Mouse (Mus musculus) lung, postnatal 14 days (tissue): ENCODE data around the gene Cyp2d22.

Experiments
- DNase-seq: peaks from one replicate; pipeline ENCODE4 v3.0.0; 2021

Cyp2d22 gene

DNA sequence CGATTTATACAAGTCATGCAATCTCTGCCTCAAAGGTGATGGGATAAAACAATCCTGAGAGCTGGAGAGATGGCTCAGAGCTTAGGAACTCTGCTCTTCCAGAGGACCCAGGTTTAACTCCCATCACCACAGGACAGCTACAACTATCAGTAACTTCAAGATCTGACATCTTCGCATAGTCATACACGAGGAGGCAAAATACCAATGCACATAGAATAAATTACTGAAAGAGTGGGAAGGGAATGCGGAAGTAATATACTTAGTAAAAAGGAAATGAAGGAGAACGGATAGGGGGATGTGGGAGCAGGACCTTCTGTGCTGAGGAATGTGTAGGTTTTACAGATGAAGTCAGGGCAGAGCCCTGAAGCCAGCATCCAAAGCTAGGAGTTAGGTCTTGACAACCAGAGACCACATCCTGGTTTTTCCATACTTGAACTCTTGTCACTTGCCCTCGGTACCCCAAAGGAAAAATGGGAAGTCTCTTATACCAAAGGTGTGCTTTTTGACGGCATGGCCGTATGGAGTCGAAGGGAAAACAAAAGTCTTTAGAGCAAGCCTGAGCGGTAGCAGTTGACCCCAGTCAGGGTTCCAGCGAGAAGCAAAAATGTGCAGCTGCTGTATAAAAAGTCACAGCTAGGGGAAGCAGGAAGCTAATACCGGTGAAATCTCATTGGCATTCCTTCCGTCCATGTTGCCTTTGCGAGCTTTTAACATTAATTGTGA, 33.3 kb downstream of the Cyp2d22 start:
- no peak for DNase-seq

DNA sequence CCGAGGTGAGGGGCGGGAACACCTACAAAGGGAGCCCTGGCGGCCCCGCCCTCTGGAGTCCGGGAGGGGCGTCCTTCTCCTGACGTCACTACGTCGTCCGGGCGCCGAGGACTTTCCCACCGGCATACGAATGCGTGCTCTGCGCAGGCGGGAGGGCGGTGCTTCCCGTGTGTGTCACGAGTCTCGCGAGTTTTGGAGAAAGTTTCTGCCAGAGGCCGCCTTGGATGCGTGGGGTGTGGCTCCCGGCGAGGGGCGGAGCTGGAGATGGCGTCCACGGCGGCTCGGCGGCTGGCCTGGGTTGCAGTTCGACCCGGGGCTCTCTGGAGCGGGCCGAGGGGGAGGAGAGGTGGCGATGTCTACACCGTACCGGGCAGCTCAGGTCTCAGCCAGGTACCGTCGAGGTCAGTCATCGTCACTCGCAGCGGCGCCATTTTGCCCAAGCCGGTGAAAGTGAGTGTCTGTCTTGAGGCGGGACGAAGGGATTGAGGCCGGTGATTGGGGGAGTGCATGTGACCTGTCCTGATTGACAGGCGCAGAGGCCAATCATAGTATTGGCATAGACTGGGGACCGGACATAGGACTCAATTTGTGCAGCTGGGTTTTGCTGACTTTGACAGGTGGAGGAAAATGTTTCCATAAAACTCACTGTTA, 34.1 kb downstream of the Cyp2d22 start:
- DNase-seq = peak; percentile 99

DNA sequence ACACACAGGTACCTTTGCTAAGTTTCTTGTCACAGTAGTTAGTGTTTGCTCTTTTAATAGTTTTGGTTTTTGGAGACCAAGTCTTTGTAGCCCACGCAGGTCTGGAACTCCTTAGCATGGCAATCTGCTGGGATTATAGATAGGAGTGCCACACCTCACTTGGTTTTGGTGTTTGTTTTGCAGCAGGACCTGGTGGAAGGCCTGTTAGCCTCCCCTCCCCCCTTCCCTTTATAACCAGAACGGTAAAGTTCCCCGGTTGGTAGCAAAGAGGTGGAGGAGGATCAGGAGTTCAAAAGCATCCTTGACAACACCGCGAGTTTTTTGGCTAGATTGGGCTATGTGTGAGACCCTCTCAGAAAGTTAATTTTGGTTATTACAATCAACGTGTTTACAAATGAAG, 35.1 kb downstream of the Cyp2d22 start:
- DNase-seq = no peak

DNA sequence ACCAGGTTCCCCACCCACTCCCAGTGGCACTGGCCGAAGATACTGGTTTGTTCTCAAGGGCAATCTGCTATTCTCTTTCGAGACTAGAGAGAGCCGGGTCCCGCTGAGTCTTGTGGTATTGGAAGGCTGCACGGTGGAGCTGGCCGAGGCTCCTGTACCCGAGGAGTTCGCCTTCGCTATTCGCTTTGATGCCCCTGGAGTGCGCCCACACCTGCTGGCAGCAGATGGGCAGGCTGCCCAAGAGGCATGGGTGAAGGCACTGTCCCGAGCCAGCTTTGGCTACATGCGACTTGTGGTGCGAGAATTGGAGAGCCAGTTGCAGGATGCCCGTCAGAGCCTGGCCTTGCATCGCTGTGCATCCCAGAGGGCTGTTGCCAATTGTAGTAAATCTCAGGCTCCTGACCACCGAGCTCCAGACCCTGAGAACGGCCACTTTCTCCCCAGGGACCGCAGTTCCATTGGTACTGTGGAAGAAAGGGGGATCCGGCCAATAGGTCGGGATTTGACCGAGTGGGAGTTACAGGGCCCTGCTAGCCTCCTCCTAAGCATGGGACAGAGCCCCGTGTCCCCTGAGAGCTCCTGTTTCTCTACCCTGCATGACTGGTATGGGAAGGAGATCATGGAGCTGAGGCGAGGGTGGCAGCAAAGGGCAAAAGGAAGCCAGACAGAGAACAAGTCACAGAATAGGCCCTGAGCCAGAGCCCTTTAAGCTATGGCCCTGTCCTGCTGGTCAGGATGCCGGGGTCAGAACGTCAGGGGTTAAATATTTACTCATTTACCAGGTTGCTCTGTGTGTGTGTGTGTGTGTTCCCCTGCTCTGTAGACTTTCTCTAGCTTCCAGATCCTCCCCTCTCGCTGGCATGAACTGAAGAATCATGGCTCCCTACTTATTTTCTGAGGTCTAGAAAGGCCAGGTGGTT, 36.4 kb downstream of the Cyp2d22 start:
- no peak for DNase-seq

DNA sequence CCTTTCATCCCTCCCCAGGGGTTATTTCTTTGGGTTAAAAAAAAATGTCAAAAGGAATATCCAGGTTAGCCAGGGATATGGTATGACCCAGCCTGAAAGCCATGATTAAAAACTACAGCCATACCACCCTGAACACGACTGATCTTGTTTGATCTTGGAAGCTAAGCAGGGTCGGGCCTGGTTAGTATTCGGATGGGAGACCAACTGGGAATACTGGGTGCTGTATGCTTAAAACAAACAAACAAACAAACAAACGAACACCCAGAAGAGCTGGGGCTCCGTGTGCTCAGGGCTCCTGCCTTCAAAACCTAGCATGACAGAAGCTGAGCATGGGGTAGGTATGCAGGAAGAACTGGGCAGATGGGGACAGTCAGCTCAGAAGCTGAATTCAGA, 37.5 kb downstream of the Cyp2d22 start:
- no peak for DNase-seq

DNA sequence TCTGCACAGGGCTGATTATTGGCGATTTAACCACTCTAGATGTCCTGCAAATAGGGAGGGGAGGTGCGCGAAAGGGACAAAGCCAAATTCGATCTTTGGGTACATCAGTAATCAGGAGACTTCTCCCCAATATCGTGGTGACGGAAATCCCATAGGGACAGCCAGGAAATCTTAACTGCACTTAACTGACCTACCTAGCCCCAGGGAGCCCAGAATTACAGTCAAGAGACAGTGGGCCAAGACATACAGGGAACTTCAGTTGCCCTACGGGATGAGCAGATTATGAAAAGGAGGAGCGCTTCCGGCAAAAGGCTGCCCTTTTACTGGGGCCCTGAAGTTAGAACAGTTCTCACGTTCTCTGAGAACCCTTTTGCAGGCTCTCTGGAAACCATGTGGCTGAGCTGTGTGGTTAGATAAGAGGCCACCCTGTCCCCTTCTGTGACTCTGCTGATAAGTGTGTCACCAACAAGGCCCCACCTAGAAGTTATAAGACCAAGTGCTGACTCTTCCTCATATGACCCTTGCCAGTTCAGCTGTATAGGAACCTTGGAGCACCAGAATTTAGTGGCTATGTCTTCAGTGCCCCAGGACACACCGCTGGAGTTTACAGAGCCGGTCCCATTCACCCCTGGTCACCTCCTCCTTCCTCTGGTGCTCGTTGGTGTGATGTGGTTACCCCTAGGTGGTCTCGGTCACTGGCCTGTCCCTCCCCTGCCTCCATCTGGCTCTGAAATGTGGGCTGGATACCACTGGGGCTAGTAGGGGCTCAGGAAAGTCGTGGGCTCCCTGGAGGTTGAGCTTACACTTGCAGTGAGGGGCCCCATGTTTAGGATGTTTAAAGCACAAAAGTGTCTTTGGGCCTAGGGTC, 38.2 kb downstream of the Cyp2d22 start:
- DNase-seq = no peak

DNA sequence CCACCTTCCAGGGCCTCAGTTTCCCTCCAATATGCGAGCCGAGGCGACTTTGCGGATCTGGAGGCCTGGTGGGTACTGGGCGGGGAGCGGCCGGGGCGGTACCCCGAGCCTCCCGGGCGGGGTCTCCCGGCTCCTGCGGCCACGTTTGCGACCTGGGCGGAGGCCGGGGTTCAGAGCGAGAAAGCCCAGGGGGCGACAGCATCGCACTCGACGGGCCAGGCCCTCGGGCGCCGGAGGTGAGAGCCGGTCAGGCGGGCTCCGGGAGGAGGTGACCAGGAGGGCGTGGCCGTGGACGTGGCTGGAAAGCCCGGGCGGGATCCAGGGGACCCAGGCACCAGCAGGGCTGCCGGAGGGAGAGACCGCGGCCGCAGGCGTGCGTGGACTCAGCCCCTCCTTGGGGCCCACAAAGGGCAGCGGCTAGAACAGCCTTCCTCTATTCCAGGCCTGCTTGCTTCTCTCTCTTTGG, 39.0 kb downstream of the Cyp2d22 start:
- DNase-seq = peak; percentile 63

DNA sequence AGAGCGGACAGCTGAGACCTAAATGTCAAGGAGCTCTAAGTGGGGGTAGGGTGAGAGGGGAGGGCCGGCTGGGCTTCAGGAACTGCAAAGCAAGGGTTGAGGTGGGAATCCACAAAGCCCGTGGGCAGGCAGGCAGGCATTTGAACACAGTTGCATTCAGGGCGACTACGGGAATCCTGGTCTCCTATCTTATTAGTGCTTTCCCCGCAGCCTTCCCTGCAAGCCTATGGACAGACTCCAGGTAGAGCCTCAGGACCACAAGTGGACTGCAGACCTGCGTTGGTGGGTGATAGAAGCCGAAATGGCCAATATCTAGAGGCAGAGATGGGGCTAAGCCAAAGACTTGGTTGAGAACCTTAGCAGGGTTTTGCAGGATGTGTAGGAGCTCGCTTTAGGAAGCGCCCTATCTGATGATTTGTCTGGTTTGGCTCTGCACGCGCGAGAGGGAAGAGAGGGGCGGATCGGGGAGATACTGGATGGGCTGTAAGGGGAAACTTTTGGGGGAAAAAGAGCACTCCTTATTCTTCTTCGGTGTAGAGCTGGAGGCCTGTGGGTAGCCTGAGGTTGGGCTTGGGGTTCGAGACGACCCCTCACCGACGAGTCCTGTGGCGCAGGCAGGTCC, 39.5 kb downstream of the Cyp2d22 start:
- no peak for DNase-seq

DNA sequence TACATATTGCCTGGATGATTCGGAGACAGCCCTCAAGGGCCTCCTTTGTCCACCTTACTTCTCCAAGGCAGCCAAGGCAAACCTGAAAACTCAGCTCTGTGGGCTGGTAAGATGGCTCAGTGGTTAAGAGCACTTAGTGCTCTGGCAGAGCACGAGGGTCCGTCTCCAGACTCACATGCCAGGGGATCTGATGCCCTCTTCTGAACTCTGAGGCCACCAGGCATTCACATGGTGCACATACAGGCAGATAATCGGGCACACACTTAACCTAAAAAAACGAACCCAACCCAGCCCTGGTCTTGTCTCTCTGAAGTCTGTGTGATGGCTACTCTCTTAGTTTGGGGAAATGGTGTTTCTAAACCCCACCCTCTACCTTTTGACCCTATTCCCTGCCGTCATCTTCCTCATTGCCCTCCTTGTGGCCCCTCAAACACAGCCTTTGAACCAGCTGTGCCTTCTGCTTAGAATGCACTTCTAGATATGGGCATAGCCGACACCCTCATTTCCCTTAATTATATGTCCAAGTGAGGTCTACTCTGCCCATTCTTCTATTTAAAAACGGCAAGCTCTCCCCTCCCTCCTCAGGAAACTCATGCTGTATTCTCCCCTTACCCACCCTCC, 40.3 kb downstream of the Cyp2d22 start:
- no peak for DNase-seq

DNA sequence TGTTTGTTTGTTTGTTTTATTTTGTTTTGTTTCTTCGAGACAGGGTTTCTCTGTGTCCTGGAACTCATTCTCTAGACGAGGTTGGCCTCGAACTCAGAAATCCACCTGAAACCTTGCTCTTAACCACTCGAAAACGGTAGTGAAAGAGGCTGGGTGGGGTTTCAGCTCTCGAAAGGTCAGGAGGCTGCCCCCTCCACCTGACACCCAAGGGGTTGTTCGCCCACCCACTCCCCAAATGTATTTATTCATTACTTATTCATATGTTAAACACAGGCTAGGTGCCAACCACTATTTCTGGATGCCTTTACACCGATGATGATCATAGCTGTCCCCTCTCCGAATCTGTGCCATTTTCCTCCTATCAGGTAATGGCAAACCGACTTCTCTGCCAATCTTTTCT, 40.9 kb downstream of the Cyp2d22 start:
- DNase-seq = no peak

DNA sequence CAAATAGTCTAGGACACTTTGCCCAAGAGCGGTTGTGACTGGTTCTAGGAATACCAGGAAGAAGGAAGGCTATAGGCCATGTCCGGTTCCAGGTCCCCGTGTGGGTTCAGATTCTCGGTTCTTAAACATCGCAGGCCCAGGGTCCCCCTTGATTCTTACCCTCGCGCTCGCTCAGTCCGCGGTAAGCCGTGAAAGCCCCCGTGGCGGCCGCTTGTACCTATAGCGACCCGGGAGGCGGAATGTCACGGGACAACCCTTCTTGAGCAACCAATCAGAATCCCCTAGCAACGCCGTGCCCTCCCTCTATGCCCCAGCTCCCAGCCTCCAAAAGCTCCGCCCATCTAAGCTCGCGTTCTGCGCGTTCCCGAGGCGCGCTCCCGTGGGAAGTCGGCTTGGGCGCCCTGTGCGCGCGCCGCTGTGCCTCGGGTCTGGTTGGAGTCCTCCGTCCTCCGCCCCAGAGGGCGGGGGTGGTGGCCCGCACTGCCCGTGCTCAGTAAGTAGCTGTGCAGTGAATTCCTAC, 41.4 kb downstream of the Cyp2d22 start, which contains the start of the genes Naga, Pheta2 and Smdt1:
Naga (minus strand) TSS at position 333 of the 520 bp plus-strand sequence.
Pheta2 (plus strand) TSS at position 350 of the 520 bp plus-strand sequence.
Smdt1 (plus strand) TSS at position 367 of the 520 bp plus-strand sequence.
- peak; percentile 96 for DNase-seq

DNA sequence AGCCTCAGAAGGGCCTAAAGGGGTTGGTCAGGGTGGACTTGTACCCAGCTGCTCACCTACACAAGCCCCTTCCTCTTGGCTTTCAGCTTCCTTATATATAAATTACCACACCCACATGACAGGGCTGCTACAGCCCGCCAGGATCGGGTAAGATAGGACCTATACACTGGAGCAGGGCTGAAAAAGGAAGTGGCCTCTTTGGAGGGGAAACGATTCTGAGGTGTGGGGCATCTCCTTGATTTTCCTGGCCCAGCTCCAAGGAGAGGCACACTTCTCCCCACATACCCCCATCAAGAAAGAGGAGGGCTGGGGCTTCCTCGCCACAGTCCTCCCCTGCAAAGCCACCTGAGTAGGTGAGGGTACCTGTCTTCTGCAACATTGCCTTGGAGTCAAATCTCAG, 42.2 kb downstream of the Cyp2d22 start:
- no peak for DNase-seq

DNA sequence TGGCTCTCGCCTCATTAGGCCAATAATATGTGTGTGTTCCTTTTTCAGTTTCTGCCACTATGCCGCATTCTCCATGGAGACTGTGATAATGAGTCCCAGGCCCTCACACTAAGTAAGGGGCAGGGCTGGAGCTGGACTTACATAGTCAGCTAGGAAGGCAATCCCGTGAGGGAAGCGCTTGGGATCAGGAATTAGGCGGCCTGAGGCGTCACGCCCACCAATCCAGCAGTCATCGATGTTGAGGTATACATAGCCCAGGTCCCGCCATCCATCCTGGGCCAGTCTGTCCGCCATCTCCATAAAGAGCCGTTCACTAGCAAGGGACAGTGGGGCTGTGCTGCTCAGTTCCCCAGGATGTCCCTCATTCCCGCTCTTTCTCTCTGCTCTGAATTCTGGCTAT, 43.4 kb downstream of the Cyp2d22 start:
- DNase-seq = no peak

DNA sequence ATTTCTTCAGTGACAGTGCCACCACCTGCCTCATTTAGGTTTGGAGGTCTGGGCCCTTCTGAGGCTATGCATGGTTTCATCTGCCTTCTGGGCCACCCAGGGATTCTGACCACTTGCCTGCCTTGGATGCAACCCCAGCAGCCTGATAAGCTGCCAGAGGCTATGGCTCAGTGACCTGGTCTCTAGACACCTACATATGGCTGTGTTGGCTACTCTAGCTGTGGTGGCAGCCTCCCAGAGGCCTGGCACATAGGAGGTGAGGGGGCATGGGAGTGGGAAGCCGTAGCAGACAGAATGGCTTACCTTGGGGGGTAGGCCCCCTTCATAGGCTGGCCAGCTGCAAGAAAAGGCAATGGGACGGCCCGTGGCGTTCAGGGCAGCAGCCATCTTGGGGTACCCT, 44.9 kb downstream of the Cyp2d22 start:
- DNase-seq = no peak

DNA sequence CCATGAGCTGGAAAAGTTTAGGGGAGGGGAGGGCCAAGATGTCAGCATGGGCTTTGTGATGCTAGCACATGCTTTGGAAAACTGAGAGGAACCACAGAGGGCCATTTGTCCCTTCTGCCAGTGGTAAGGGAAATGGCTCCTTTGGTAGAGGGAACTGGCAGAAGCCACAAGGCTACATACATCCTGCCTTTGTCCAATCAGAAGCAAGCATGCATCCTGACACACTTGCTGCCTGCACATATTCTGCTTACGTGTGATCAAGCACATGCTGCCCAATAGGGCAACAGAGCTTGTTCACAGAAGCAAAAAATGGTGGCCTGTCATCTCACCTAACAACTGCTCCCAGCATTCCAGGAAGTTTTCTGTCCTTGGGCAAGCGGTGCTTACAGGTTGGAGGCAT, 54.7 kb downstream of the Cyp2d22 start:
- DNase-seq = no peak

DNA sequence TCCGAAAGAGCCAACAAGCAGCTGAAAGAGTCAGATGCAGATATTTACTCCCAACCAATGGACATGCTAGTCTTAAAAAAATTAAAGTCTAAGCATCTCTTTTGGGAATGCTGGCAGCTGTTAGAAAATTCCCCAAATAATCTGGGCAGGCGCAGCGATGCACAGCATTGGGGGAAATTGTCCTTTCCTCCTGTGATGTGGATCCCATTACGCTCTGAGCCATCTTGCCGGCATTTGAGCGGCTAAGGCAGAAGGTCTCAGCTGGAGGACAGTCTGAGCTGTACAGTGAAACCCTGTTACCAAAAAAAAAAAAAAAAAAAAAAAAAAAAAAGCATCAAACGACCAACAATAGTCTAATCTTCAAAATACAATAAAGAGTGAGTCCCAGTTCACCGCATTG, 57.9 kb downstream of the Cyp2d22 start:
- DNase-seq = no peak
